Mouse (Mus musculus): Measurements from ENCODE around the gene Samd4b. TPM values are rescaled to one million over a fixed set of nuclear protein-coding genes. Genes with fewer than 3 reads are reported as not detected.
A peak's percentile ranks its signal among the peaks of the same experiment; 100 is the strongest.
"Not testable (repeated sequence)": the region's sequence is repeated elsewhere in the genome, so short reads cannot be mapped to it uniquely, and the experiment has no call there.

Samd4b gene
- polyA plus RNA-seq, 1 experiment from 2014 or later, result 24.3 TPM

- Histone ChIP-seq H3K9ac (replicated peaks) (no peak overlapping the region), H3K27me3 (no peaks in the 10 kb centered on the region), H3K9me3 (no peaks in the 10 kb centered on the region), H3K27ac (replicated peaks) (no peak overlapping the region), H3K36me3 (peaks cover 15% of the 10 kb centered on the region), H3K4me2 (replicated peaks) (no peak overlapping the region), H3K4me1 (no peaks in the 10 kb centered on the region), H3K4me3 (no peak overlapping the region)
- 16% methylated on average over 5 of the region's 5 CpGs for WGBS
- ATAC-seq (replicated peaks), result no peak
Measured at GRCm38 (mm10) chr7:28555939-28556535, 41.9 kb downstream of the Samd4b start.

DNA sequence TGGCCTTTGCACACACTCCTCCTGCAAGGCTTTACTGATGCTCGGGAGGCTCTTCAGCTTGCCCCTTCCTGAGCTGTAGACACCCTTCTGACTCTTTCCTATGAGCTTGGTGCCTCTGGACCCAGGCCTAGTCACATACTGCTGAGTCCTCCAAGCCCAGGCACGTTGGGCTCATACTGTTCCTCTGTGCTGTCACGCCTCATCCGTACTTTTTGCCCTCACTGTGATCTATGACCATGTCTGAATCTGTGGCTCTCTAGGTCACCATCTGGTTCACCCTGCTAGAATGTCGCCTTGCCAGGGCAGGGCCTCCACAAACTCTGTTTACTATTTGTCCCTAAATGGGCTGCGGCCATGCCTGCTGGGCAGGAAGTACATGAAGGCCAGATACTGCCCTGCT, 44.9 kb downstream of the Samd4b start:
- Histone ChIP-seq H3K4me3 (no peak overlapping the region), H3K27ac (replicated peaks) (no peak overlapping the region)

GRCm38 (mm10) chr7:28547628-28548027, 50.3 kb downstream of the Samd4b start:
- no peaks in the 10 kb centered on the region for H3K36me3 ChIP-seq
- WGBS, result 79% methylated on average over 7 of the region's 7 CpGs
- peaks cover 16% of the 10 kb centered on the region for H3K4me1 ChIP-seq
- H3K27me3 ChIP-seq, result peaks cover 35% of the 10 kb centered on the region
- no peaks in the 10 kb centered on the region for H3K9me3 ChIP-seq
- no peak overlapping the region for H3K27ac ChIP-seq (replicated peaks)
- H3K9ac ChIP-seq (replicated peaks), result no peak overlapping the region
- no peak overlapping the region for H3K4me2 ChIP-seq (replicated peaks)
- ATAC-seq (replicated peaks), result no peak
- no peak overlapping the region for H3K4me3 ChIP-seq

More for the DNA sequence above, 44.9 kb downstream of the Samd4b start:
- Histone ChIP-seq H3K36me3 (no peaks in the 10 kb centered on the region), H3K9ac (replicated peaks) (no peak overlapping the region), H3K4me2 (replicated peaks) (no peak overlapping the region), H3K9me3 (no peaks in the 10 kb centered on the region), H3K27me3 (no peaks in the 10 kb centered on the region), H3K4me1 (no peaks in the 10 kb centered on the region)
- WGBS, result 95% methylated on average over 6 of the region's 6 CpGs
- ATAC-seq (replicated peaks), result no peak

- WGBS, result 10% methylated on average over 5 of the region's 5 CpGs
- Histone ChIP-seq H3K36me3 (no peaks in the 10 kb centered on the region), H3K4me3 (peak within 1 kb of the TSS; percentile 21), H3K9me3 (no peaks in the 10 kb centered on the region), H3K27ac (replicated peaks) (no peak within 1 kb of the TSS), H3K27me3 (peaks cover 35% of the 10 kb centered on the region), H3K9ac (replicated peaks) (peak within 1 kb of the TSS; percentile 8), H3K4me2 (replicated peaks) (peak within 1 kb of the TSS; percentile 48), H3K4me1 (peaks cover 16% of the 10 kb centered on the region)
- no peak for ATAC-seq (replicated peaks)
Measured at GRCm38 (mm10) chr7:28547154-28547553, 50.8 kb downstream of the Samd4b start, which contains the start of gene Nccrp1. TSS of gene Nccrp1 (minus strand) at chr7:28547254.

GRCm38 (mm10) chr7:28546649-28547048, 51.3 kb downstream of the Samd4b start:
- H3K27me3 ChIP-seq, result peaks cover 35% of the 10 kb centered on the region
- peak overlapping the region; percentile 48 for H3K4me2 ChIP-seq (replicated peaks)
- no peak for ATAC-seq (replicated peaks)
- H3K4me3 ChIP-seq, result peak overlapping the region; percentile 21
- H3K9ac ChIP-seq (replicated peaks), result peak overlapping the region; percentile 8
- no peak overlapping the region for H3K27ac ChIP-seq (replicated peaks)
- WGBS, result 1% methylated on average over 22 of the region's 22 CpGs
- peaks cover 16% of the 10 kb centered on the region for H3K4me1 ChIP-seq
- H3K36me3 ChIP-seq, result no peaks in the 10 kb centered on the region
- no peaks in the 10 kb centered on the region for H3K9me3 ChIP-seq

- no peak overlapping the region for H3K27ac ChIP-seq (replicated peaks)
- no peak overlapping the region for H3K4me2 ChIP-seq (replicated peaks)
- H3K27me3 ChIP-seq, result peaks cover 35% of the 10 kb centered on the region
- H3K9ac ChIP-seq (replicated peaks), result no peak overlapping the region
- 42% methylated on average over 7 of the region's 7 CpGs for WGBS
- H3K36me3 ChIP-seq, result no peaks in the 10 kb centered on the region
- H3K4me3 ChIP-seq, result no peak overlapping the region
- ATAC-seq (replicated peaks), result no peak
- H3K4me1 ChIP-seq, result peaks cover 16% of the 10 kb centered on the region
- H3K9me3 ChIP-seq, result no peaks in the 10 kb centered on the region
Measured at GRCm38 (mm10) chr7:28545891-28546210, 52.1 kb downstream of the Samd4b start.

DNA sequence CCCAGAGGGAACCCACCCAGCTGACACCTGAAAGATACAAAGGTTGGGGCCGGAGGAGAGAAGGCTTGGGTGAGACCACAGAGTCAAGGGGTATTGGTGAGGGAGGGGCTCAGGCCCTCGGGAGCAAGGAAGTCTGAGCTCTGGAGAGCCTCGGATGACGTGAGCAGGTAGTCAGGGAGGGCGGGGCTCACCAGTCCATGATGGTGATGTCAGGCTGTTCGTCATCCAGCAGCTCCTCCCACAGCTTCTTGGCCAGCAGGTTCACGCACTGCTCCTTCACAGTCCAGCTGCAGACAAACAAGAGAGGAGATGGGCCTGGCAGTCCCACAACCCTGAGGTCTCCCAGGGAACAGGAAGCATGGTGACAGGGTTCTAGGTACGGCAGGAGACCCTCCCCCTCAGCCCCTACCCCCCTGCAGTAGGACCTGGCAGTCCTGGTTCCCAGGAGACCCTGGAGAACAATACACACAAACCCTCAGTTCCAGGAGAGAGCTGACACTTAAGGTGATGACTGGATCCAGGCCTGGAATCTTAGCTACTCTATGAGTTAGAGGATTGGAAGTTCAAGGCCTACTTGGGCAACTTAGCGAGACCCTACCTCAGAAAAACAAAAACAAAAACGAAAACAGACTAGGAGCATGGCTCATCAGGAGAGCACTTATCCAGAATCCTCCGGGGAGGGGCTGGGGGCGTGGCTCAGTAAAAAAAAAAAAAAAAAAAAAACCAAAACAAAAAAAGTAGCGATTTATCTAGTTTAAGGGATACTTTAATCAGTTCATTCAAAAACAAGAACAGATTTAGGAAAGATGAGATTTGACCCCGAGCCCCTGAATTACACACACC, 52.7 kb downstream of the Samd4b start:
- no peak for ATAC-seq (replicated peaks)
- H3K36me3 ChIP-seq, result no peaks in the 10 kb centered on the region
- peaks cover 35% of the 10 kb centered on the region for H3K27me3 ChIP-seq
- no peak overlapping the region for H3K9ac ChIP-seq (replicated peaks)
- peaks cover 16% of the 10 kb centered on the region for H3K4me1 ChIP-seq
- WGBS, result 26% methylated on average over 14 of the region's 14 CpGs
- H3K4me3 ChIP-seq, result no peak overlapping the region
- H3K4me2 ChIP-seq (replicated peaks), result no peak overlapping the region
- H3K9me3 ChIP-seq, result no peaks in the 10 kb centered on the region
- no peak overlapping the region for H3K27ac ChIP-seq (replicated peaks)

GRCm38 (mm10) chr7:28544051-28544601, 53.8 kb downstream of the Samd4b start:
- peak overlapping the region; percentile 14; the same call in 1 of the 2 replicates for H3K4me2 ChIP-seq (replicated peaks)
- H3K9me3 ChIP-seq, result no peaks in the 10 kb centered on the region
- peaks cover 35% of the 10 kb centered on the region for H3K27me3 ChIP-seq
- ATAC-seq (replicated peaks), result no peak
- 5% methylated on average over 26 of the region's 27 CpGs for WGBS
- no peak overlapping the region; the same call in 1 of the 2 replicates for H3K4me3 ChIP-seq
- no peak overlapping the region for H3K9ac ChIP-seq (replicated peaks)
- H3K27ac ChIP-seq (replicated peaks), result no peak overlapping the region
- peaks cover 16% of the 10 kb centered on the region for H3K4me1 ChIP-seq
- no peaks in the 10 kb centered on the region for H3K36me3 ChIP-seq

GRCm38 (mm10) chr7:28540526-28540925, 57.4 kb downstream of the Samd4b start, which contains the start of gene Sycn:
TSS of gene Sycn (plus strand) at chr7:28540885.
- H3K4me2 ChIP-seq (replicated peaks), result no peak within 1 kb of the TSS
- WGBS, result 90% methylated on average over 4 of the region's 4 CpGs
- H3K27ac ChIP-seq (replicated peaks), result no peak within 1 kb of the TSS
- peaks cover 16% of the 10 kb centered on the region for H3K27me3 ChIP-seq
- H3K4me3 ChIP-seq, result no peak within 1 kb of the TSS
- no peaks in the 10 kb centered on the region for H3K9me3 ChIP-seq
- H3K36me3 ChIP-seq, result no peaks in the 10 kb centered on the region
- H3K4me1 ChIP-seq, result peaks cover 7% of the 10 kb centered on the region; the same call in 1 of the 2 replicates
- ATAC-seq (replicated peaks), result no peak
- no peak within 1 kb of the TSS for H3K9ac ChIP-seq (replicated peaks)

DNA sequence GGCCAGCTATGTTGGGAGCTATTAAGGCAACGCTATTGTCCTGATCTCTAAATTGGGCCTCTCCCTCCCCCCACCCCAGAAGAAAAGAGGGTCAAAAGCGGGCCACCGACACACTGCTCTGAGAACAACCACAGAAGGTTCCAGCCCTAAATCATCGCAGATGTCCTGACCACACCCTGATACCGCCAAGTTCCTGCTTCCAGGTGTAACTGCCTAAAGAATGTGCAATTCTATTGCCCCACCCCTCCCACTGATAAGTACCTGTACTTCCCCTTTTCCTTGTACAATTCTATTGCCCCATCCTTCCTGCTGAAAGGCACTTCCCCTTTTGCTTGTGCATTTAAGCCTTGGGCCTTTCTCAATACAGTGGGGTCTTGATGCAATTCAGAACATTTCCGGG, 59.1 kb downstream of the Samd4b start:
- not testable (repeated sequence) for H3K36me3 ChIP-seq; H3K9ac ChIP-seq (replicated peaks); ATAC-seq (replicated peaks); H3K4me2 ChIP-seq (replicated peaks); H3K27me3 ChIP-seq; H3K4me1 ChIP-seq; H3K4me3 ChIP-seq; H3K27ac ChIP-seq (replicated peaks); H3K9me3 ChIP-seq
- 95% methylated on average over 6 of the region's 6 CpGs for WGBS

DNA sequence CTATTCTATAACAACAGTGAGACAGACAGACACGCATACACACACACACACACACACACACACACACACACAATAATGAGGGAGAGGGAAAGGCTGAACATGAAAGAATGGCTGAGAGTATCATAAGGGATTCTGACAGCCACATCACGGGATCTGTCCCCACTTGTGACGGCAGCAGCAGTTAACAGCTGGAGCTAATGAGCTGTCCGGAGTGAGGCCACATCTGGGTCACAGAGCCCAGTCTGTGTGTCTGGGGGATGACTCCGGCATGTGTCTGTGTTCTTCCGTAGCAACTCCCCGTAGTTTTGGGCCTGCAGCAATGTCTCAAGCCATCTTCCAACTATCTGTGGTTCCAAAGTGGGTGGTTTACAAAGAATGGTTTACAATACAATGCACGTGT, 65.9 kb downstream of the Samd4b start:
- H3K4me1 ChIP-seq, result no peaks in the 10 kb centered on the region
- no peaks in the 10 kb centered on the region for H3K27me3 ChIP-seq
- H3K9ac ChIP-seq (replicated peaks), result no peak overlapping the region
- ATAC-seq (replicated peaks), result no peak
- H3K4me3 ChIP-seq, result no peak overlapping the region
- H3K36me3 ChIP-seq, result no peaks in the 10 kb centered on the region
- H3K27ac ChIP-seq (replicated peaks), result no peak overlapping the region
- H3K9me3 ChIP-seq, result no peaks in the 10 kb centered on the region
- no peak overlapping the region for H3K4me2 ChIP-seq (replicated peaks)
- 75% methylated on average over 8 of the region's 8 CpGs for WGBS

GRCm38 (mm10) chr7:28527922-28528719, 69.8 kb downstream of the Samd4b start:
- no peaks in the 10 kb centered on the region for H3K9me3 ChIP-seq
- WGBS, result 9% methylated on average over 19 of the region's 19 CpGs
- H3K27me3 ChIP-seq, result no peaks in the 10 kb centered on the region
- H3K4me2 ChIP-seq (replicated peaks), result no peak overlapping the region
- no peak for ATAC-seq (replicated peaks)
- no peak overlapping the region for H3K4me3 ChIP-seq
- no peak overlapping the region for H3K9ac ChIP-seq (replicated peaks)
- no peak overlapping the region for H3K27ac ChIP-seq (replicated peaks)
- H3K36me3 ChIP-seq, result no peaks in the 10 kb centered on the region
- H3K4me1 ChIP-seq, result no peaks in the 10 kb centered on the region
